Mouse (Mus musculus) macrophage (primary cell): ENCODE data around the gene Sh3bp1. TPM values are rescaled to one million over a fixed set of nuclear protein-coding genes. Genes with fewer than 3 reads are reported as not detected.

Experiments used
- H3K27ac ChIP-seq: fragments of 350-480 bp; formaldehyde crosslinking; 2 replicates; pipeline ENCODE4 v1.9.0; 2021
- H3K36me3 ChIP-seq: fragments of 350-480 bp; formaldehyde crosslinking; 2 replicates; pipeline ENCODE4 v1.9.0; 2021; ENCODE audit errors: inconsistent target
- H3K4me3 ChIP-seq: fragments of 350-480 bp; formaldehyde crosslinking; 2 replicates; pipeline ENCODE4 v1.9.0; 2021; ENCODE audit errors: inconsistent target
- H3K79me2 ChIP-seq: fragments of 350-480 bp; formaldehyde crosslinking; 2 replicates; pipeline ENCODE4 v1.9.0; 2021; ENCODE audit errors: inconsistent target
- WGBS: methylation state at CpG from one replicate; pipeline ENCODE4 v1.1.7; 2026; ENCODE audit warnings: inconsistent platforms; ENCODE audit not compliant: missing documents; 5-methylcytosine and 5-hydroxymethylcytosine counted together
- polyA plus RNA-seq: library from polyadenylated mRNA; stranded (reverse); fragments of 250-400 nt; gene quantifications from 3 replicates; pipeline ENCODE4 v1.2.4, GENCODE M21; 2018; ENCODE audit warnings: inconsistent platforms

Sh3bp1 gene
- polyA plus RNA-seq, 1 experiment from 2014 or later = 70.9 TPM

GRCm38 (mm10) chr15:78931577-78931976 is 32.0 kb downstream of the Sh3bp1 start:
- 0% methylated on average over 3 of the region's 3 CpGs for WGBS
- Histone ChIP-seq H3K27ac (no peak overlapping the region), H3K36me3 (peaks cover 13% of the 10 kb centered on the region; the same call in 1 of the 2 replicates), H3K4me3 (no peak overlapping the region), H3K79me2 (peaks cover 32% of the 10 kb centered on the region)

- Histone ChIP-seq H3K4me3 (peak within 1 kb of the TSS; percentile 85), H3K27ac (peak within 1 kb of the TSS; percentile 67), H3K79me2 (peaks cover 15% of the 10 kb centered on the region), H3K36me3 (peaks cover 28% of the 10 kb centered on the region; the same call in 1 of the 2 replicates)
- WGBS = 2% methylated on average over 42 of the region's 42 CpGs
Measured at GRCm38 (mm10) chr15:78934784-78935320, 35.3 kb downstream of the Sh3bp1 start, which contains the start of gene Nol12. Gene Nol12, plus strand, starts transcription at chr15:78934933.

GRCm38 (mm10) chr15:78936403-78936802 is 36.8 kb downstream of the Sh3bp1 start:
- Histone ChIP-seq H3K79me2 (peaks cover 15% of the 10 kb centered on the region), H3K27ac (no peak overlapping the region), H3K4me3 (no peak overlapping the region), H3K36me3 (peaks cover 38% of the 10 kb centered on the region)
- 95% methylated on average over 12 of the region's 12 CpGs for WGBS

- H3K4me3 ChIP-seq = no peak overlapping the region
- H3K27ac ChIP-seq = no peak overlapping the region
- WGBS = 95% methylated on average over 9 of the region's 10 CpGs
- peaks cover 15% of the 10 kb centered on the region for H3K79me2 ChIP-seq
- peaks cover 38% of the 10 kb centered on the region for H3K36me3 ChIP-seq
Measured at GRCm38 (mm10) chr15:78937311-78937710, 37.7 kb downstream of the Sh3bp1 start.

GRCm38 (mm10) chr15:78937963-78938362 is 38.4 kb downstream of the Sh3bp1 start:
- 100% methylated on average over 2 of the region's 2 CpGs for WGBS
- no peak overlapping the region for H3K27ac ChIP-seq
- H3K36me3 ChIP-seq = peaks cover 38% of the 10 kb centered on the region
- H3K79me2 ChIP-seq = peaks cover 15% of the 10 kb centered on the region
- H3K4me3 ChIP-seq = no peak overlapping the region

GRCm38 (mm10) chr15:78940325-78940724 is 40.8 kb downstream of the Sh3bp1 start:
- 94% methylated on average over 12 of the region's 13 CpGs for WGBS
- H3K36me3 ChIP-seq = peaks cover 38% of the 10 kb centered on the region

GRCm38 (mm10) chr15:78942663-78943062 is 43.1 kb downstream of the Sh3bp1 start:
- no peak overlapping the region for H3K27ac ChIP-seq
- WGBS = 20% methylated on average over 8 of the region's 9 CpGs
- H3K79me2 ChIP-seq = no peaks in the 10 kb centered on the region
- no peak overlapping the region for H3K4me3 ChIP-seq
- H3K36me3 ChIP-seq = peaks cover 35% of the 10 kb centered on the region

More at GRCm38 (mm10) chr15:78940325-78940724, 40.8 kb downstream of the Sh3bp1 start:
- H3K79me2 ChIP-seq = peaks cover 13% of the 10 kb centered on the region
- no peak overlapping the region for H3K27ac ChIP-seq
- no peak overlapping the region for H3K4me3 ChIP-seq

- Histone ChIP-seq H3K27ac (no peak overlapping the region), H3K79me2 (no peaks in the 10 kb centered on the region), H3K4me3 (no peak overlapping the region), H3K36me3 (peaks cover 1% of the 10 kb centered on the region; the same call in 1 of the 2 replicates)
- WGBS = 76% methylated on average over 7 of the region's 7 CpGs
Measured at GRCm38 (mm10) chr15:78946232-78946631, 46.7 kb downstream of the Sh3bp1 start.

- Histone ChIP-seq H3K79me2 (no peaks in the 10 kb centered on the region), H3K4me3 (no peak within 1 kb of the TSS; the same call in 1 of the 2 replicates), H3K36me3 (no peaks in the 10 kb centered on the region), H3K27ac (no peak within 1 kb of the TSS)
- 0% methylated on average over 24 of the region's 24 CpGs for WGBS
Measured at GRCm38 (mm10) chr15:78947657-78948056, 48.1 kb downstream of the Sh3bp1 start, which contains the start of gene Triobp. Gene Triobp, plus strand, starts transcription at chr15:78947724.

- Histone ChIP-seq H3K4me3 (no peak overlapping the region; the same call in 1 of the 2 replicates), H3K36me3 (no peaks in the 10 kb centered on the region), H3K79me2 (no peaks in the 10 kb centered on the region), H3K27ac (no peak overlapping the region)
- 8% methylated on average over 11 of the region's 11 CpGs for WGBS
Measured at GRCm38 (mm10) chr15:78948152-78948725, 48.7 kb downstream of the Sh3bp1 start.

- H3K4me3 ChIP-seq = no peak overlapping the region
- no peaks in the 10 kb centered on the region for H3K36me3 ChIP-seq
- no peaks in the 10 kb centered on the region for H3K79me2 ChIP-seq
- H3K27ac ChIP-seq = no peak overlapping the region
- 100% methylated on average over 3 of the region's 3 CpGs for WGBS
Measured at GRCm38 (mm10) chr15:78948883-78949282, 49.3 kb downstream of the Sh3bp1 start.

GRCm38 (mm10) chr15:78955663-78956062 is 56.1 kb downstream of the Sh3bp1 start:
- Histone ChIP-seq H3K4me3 (no peak overlapping the region), H3K27ac (no peak overlapping the region), H3K36me3 (no peaks in the 10 kb centered on the region), H3K79me2 (no peaks in the 10 kb centered on the region)
- WGBS = 59% methylated on average over 3 of the region's 3 CpGs

GRCm38 (mm10) chr15:78956351-78956750 is 56.8 kb downstream of the Sh3bp1 start:
- H3K27ac ChIP-seq = no peak overlapping the region
- WGBS = 93% methylated on average over 4 of the region's 4 CpGs
- no peaks in the 10 kb centered on the region for H3K79me2 ChIP-seq
- no peak overlapping the region for H3K4me3 ChIP-seq
- H3K36me3 ChIP-seq = no peaks in the 10 kb centered on the region

GRCm38 (mm10) chr15:78957021-78957420 is 57.5 kb downstream of the Sh3bp1 start:
- no peak overlapping the region for H3K4me3 ChIP-seq
- no peak overlapping the region for H3K27ac ChIP-seq
- no peaks in the 10 kb centered on the region for H3K79me2 ChIP-seq
- WGBS = 86% methylated on average over 15 of the region's 15 CpGs
- no peaks in the 10 kb centered on the region for H3K36me3 ChIP-seq

- Histone ChIP-seq H3K4me3 (no peak overlapping the region), H3K79me2 (no peaks in the 10 kb centered on the region), H3K27ac (no peak overlapping the region), H3K36me3 (no peaks in the 10 kb centered on the region)
- 90% methylated on average over 10 of the region's 11 CpGs for WGBS
Measured at GRCm38 (mm10) chr15:78959537-78959936, 60.0 kb downstream of the Sh3bp1 start.
